In the genomic region with DNA sequence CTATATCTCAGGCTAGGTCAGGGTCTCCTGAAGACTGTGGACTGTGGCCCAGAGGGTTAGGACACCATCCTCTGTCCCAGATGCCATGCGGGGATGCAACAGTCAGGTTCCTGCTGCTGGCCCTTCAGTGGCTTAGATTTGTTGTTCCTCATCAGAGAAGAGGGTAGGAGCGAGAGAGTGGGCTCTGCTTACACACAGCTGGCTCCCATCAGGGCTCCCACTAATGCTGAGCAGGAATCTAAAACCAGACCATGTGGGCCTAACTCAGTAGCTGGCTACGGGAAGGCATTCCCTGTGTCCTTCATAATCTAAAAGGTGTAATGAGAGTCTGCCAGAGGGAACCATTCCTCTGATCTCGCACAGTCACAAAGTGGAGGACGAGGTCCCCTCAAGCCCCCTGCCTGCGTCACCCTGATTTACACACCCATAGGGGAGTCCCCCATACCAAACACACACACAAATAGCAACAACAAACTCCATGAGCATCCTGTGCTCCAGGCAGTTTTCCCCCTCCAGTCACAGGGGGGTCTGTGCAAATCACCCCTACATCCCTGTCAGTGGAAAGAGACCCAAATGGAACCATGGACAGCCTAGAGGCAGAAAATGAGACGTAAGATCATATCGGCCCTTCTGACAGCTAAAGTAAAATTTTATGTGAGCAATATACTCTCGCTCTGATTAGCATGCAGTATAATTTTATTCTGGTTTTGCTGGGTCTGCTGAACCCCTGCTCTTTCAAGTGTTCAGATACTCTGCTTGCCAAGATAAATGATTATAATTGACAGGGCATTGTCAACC, we compare ENCODE assay signal across 17 mouse cellular contexts.
DNase-seq lines count a peak whose midpoint lies in the region; ATAC-seq lines count a peak whose summit lies in the region.
"Had no signal": no experiment of that assay in that cellular context is flagged by ENCODE, and none has a peak within 500 bp of the region (broad histone marks: within the 10 kb centered on the region; RNA-seq: fewer than 3 reads in every experiment).

No protein-coding gene starts in this region.

- peak; percentile 67; the same call in 1 of the 2 replicates for ATAC-seq in kidney, embryonic 15.5 days (replicated peaks; ENCODE audit: low FRiP score)
- ATAC-seq in embryonic facial prominence, embryonic 13.5 days (ENCODE audit: insufficient number of reproducible peaks, insufficient read depth, low FRiP score, low TSS enrichment, low read depth) = no peak
- ATAC-seq in midbrain, embryonic 11.5 days (ENCODE audit: low FRiP score) = peak; percentile 24
- ATAC-seq: intestine, embryonic 16.5 days; lung, postnatal 0 days had no signal

- H3K9ac ChIP-seq in kidney, embryonic 15.5 days = no peak overlapping the region
- no peak overlapping the region for H3K9ac ChIP-seq in embryonic facial prominence, embryonic 13.5 days
- 0 out of 2 replicates have a peak overlapping the region, but pooled peaks have one; percentile 6 for H3K9ac ChIP-seq in midbrain, embryonic 11.5 days (ENCODE audit: low read length)
- H3K9ac ChIP-seq: liver, embryonic 14.5 days had no signal

- no peak for DNase-seq in kidney, adult 18-20 months
- DNase-seq in embryo, embryonic 11 days = peak; percentile 58
- peak; percentile 84 for DNase-seq in midbrain, embryonic 11.5 days (ENCODE audit: low spot score, missing footprints)
- DNase-seq in heart, postnatal 14 days = no peak
- DNase-seq in B cell, adult 2 months = no peak
- DNase-seq: adrenal gland, postnatal 10 days; cerebellum, adult 18-20 months; gastrocnemius, adult 2 months; heart, adult 11 months; layer of hippocampus, adult 9-11 months; thymus, adult 18-20 months had no signal

- 51% methylated on average over 9 of the region's 9 CpGs for WGBS in kidney, embryonic 15.5 days
- WGBS in embryonic facial prominence, embryonic 13.5 days = 22% methylated on average over 9 of the region's 9 CpGs
- WGBS in midbrain, embryonic 11.5 days = 80% methylated on average over 9 of the region's 9 CpGs

- H3K9me3 ChIP-seq in kidney, embryonic 15.5 days (replicated peaks) = no peaks in the 10 kb centered on the region
- H3K9me3 ChIP-seq in embryonic facial prominence, embryonic 13.5 days = no peaks in the 10 kb centered on the region
- no peaks in the 10 kb centered on the region; the same call in 1 of the 2 replicates for H3K9me3 ChIP-seq in midbrain, embryonic 11.5 days (ENCODE audit: control insufficient read depth, low read length)

- H3K27ac ChIP-seq in kidney, embryonic 15.5 days = no peak overlapping the region
- H3K27ac ChIP-seq in embryonic facial prominence, embryonic 13.5 days = peak overlapping the region; percentile 48
- H3K27ac ChIP-seq in midbrain, embryonic 11.5 days (ENCODE audit: low read depth, low read length) = peak overlapping the region; percentile 6; the same call in 1 of the 2 replicates
- H3K27ac ChIP-seq: gastrocnemius, adult 2 months; liver, embryonic 14.5 days had no signal

- no peaks in the 10 kb centered on the region for H3K36me3 ChIP-seq in kidney, embryonic 15.5 days
- no peaks in the 10 kb centered on the region for H3K36me3 ChIP-seq in embryonic facial prominence, embryonic 13.5 days
- no peaks in the 10 kb centered on the region for H3K36me3 ChIP-seq in midbrain, embryonic 11.5 days (ENCODE audit: control insufficient read depth, insufficient read depth, low read length)

- H3K4me2 ChIP-seq in kidney, embryonic 15.5 days = no peak overlapping the region
- peak overlapping the region; percentile 20; the same call in 1 of the 2 replicates for H3K4me2 ChIP-seq in embryonic facial prominence, embryonic 13.5 days
- no peak overlapping the region; the same call in 1 of the 2 replicates for H3K4me2 ChIP-seq in midbrain, embryonic 11.5 days

- peaks cover 18% of the 10 kb centered on the region for H3K4me1 ChIP-seq in kidney, embryonic 15.5 days
- H3K4me1 ChIP-seq in embryonic facial prominence, embryonic 13.5 days = peaks cover 37% of the 10 kb centered on the region
- peaks cover 15% of the 10 kb centered on the region for H3K4me1 ChIP-seq in midbrain, embryonic 11.5 days (ENCODE audit: control insufficient read depth, insufficient read depth, low read length)
- H3K4me1 ChIP-seq: megakaryocyte, embryonic 14.5 days had no signal

- no peak overlapping the region for H3K4me3 ChIP-seq in kidney, embryonic 15.5 days (replicated peaks)
- H3K4me3 ChIP-seq in embryonic facial prominence, embryonic 13.5 days = no peak overlapping the region
- H3K4me3 ChIP-seq in midbrain, embryonic 11.5 days (ENCODE audit: low read depth, low read length) = no peak overlapping the region
- H3K4me3 ChIP-seq: gastrocnemius, adult 2 months had no signal

- intact Hi-C loops in heart, postnatal 14 days (cut with DNase I) = no loop called here

- no peaks in the 10 kb centered on the region for H3K27me3 ChIP-seq in kidney, embryonic 15.5 days
- no peaks in the 10 kb centered on the region for H3K27me3 ChIP-seq in embryonic facial prominence, embryonic 13.5 days
- H3K27me3 ChIP-seq in midbrain, embryonic 11.5 days (ENCODE audit: control insufficient read depth, insufficient read depth, low read length) = no peaks in the 10 kb centered on the region
- H3K27me3 ChIP-seq: megakaryocyte, embryonic 14.5 days had no signal

Comparison
In these comparisons a context has a peak if more than half of its experiments do, and no peak if none do; other contexts are left out.
1. DNase-seq: peak in embryo, embryonic 11 days (single experiment) and midbrain, embryonic 11.5 days (single experiment); none in kidney, adult 18-20 months (single experiment), heart, postnatal 14 days (0 of 2) and B cell, adult 2 months (0 of 2).